Mouse (Mus musculus) natural killer cell, adult 2 months (primary cell): Measurements from ENCODE around the gene Gm20388.
A peak's percentile ranks its signal among the peaks of the same experiment; 100 is the strongest.
"Not testable (repeated sequence)": the region's sequence is repeated elsewhere in the genome, so short reads cannot be mapped to it uniquely, and the experiment has no call there.

Experiments
- DNase-seq, 2 experiments: peaks; one replicate each; pipeline ENCODE4 v3.0.0; 2022; ENCODE audit warnings: low spot score in 2 of 2

The Gm20388 gene

GRCm38 (mm10) chr8:123239398-123239797 lies 3328.8 kb downstream of the Gm20388 start:
- no peak for DNase-seq

DNA sequence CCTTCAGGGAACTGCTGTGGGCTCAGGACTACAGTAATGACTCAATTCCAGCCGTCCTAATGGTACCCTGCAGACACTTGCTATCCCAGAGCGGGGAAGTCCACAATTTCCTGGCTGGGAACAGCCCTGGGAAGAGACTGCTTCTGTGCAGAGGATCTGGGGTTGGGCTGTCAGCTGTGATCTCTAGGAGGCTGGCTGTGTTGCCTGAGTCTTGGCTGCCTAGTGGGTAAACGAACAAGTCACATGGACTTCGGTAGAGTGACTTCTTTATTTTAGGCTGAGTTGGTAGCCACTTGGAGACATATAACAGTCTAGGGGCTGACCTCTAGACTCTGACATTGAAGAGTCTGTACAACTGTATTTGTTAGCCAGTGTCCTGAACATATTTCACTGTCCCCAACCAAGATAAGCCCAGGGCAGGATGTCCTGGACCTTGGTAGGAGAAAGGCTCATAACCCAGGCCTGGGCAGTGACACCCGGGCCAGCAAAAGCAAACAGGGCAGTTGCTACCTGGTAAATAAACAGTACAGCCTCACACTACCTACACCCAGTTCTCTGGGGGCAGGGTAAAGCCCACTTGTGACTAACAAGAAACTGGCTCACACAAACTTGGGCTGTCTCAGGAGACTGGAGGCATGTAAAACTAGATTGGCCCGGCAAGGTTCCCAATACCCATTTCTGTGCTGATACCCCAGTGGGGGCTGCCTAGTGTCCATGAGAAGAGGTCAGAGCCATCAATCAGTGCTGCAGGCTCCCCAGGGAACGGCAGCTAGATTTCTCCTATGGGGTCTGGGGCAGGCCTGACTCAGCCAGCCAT lies 3331.7 kb downstream of the Gm20388 start:
- DNase-seq = no peak

GRCm38 (mm10) chr8:123243053-123243452 lies 3332.4 kb downstream of the Gm20388 start:
- DNase-seq = no peak

DNA sequence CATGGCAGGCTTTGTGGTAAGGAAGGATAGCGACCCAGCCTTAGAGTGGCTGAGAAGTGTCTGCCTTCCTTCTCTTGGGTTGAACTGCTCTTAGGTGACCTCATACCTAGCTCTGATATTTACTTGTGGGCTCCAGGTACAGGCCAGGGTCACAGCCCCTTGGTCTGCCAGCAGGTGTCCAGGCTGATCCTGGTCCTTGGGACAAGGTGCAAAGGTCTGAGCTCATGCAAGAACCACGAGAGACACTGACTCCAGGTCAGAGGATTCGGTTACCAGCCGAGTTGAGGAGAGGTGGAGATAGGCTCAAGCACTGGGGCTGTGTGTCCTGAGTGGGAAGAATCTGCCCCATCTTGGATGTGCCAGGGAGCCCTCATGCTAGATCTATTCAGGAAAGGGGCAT lies 3333.7 kb downstream of the Gm20388 start:
- no peak for DNase-seq

GRCm38 (mm10) chr8:123245543-123245942 lies 3334.9 kb downstream of the Gm20388 start:
- no peak for DNase-seq

- no peak for DNase-seq
These were observed 3337.1 kb downstream of the Gm20388 start for GRCm38 (mm10) chr8:123247748-123248147.

GRCm38 (mm10) chr8:123248596-123248995 lies 3338.0 kb downstream of the Gm20388 start:
- no peak for DNase-seq

- no peak for DNase-seq
These were observed 3340.3 kb downstream of the Gm20388 start for GRCm38 (mm10) chr8:123250940-123251339.

- no peak for DNase-seq
These were observed 3342.3 kb downstream of the Gm20388 start for GRCm38 (mm10) chr8:123252925-123253324.

- DNase-seq = no peak
These were observed 3342.9 kb downstream of the Gm20388 start for GRCm38 (mm10) chr8:123253451-123254098.

- peak; percentile 67 to 75 for DNase-seq
These were observed 3343.7 kb downstream of the Gm20388 start, which contains the start of the genes Zfp276 and Vps9d1 for GRCm38 (mm10) chr8:123254099-123254885. Zfp276 (plus strand) TSS chr8:123254195. Vps9d1 (minus strand) TSS chr8:123254348.

GRCm38 (mm10) chr8:123255170-123255569 lies 3344.5 kb downstream of the Gm20388 start:
- no peak for DNase-seq

DNA sequence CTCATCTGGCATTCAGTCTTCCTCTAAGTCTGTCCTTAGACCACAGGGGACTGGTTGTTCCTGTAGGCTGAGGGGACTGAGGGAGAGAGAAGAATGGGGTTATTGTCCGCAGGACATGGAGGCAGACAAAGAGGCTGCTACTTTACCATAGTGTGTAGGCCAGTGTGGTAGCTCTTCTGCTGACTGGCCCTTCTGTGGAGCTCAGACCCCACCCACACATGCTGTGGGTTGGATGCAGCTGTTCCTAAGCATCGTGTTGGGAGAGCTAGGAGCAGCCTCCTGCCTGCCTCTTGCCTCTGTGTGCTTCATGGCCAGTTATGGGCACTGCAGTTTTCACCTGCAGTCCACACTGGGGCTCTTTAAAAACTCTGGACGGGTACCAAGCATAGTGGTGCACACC lies 3346.5 kb downstream of the Gm20388 start:
- DNase-seq = no peak

DNA sequence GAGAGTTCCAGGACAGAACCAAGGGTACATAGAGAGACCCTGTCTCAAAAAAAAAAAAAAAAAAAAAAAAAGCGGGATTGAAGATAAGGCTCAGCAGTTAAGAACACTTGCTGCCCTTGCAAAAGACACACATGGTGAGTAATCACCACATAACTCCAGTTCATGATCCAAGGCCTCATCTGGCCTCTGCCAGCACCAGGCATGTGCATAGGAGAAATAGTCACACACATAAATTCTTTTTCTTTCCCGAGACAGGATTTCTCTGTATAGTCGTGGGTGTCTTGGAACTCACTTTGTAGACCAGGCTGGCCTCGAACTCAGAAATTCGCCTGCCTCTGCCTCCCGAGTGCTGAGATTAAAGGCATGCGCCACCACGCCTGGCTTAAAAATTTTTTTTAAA lies 3347.0 kb downstream of the Gm20388 start:
- not testable (repeated sequence) for DNase-seq

GRCm38 (mm10) chr8:123267926-123268656 lies 3357.4 kb downstream of the Gm20388 start:
- no peak for DNase-seq

DNA sequence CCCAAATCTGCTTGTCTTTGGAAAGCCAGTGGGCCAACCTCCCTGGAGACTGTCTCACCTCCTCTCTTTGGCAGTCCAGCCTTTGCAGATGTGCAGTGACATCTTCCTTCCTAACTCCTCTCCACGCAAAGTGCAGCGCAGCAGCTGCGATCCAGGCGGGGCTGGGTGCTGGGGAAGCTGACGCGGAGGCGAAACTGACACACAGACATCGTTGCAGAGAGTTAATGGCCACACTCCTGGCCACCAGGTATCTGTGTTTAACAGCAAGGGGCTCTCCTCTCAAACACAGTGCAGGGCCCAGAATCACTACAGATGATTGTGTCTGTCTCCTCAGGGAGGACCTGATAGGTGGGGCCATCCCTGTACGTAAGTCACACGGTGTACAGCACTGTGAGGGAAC lies 3360.5 kb downstream of the Gm20388 start:
- no peak for DNase-seq

DNA sequence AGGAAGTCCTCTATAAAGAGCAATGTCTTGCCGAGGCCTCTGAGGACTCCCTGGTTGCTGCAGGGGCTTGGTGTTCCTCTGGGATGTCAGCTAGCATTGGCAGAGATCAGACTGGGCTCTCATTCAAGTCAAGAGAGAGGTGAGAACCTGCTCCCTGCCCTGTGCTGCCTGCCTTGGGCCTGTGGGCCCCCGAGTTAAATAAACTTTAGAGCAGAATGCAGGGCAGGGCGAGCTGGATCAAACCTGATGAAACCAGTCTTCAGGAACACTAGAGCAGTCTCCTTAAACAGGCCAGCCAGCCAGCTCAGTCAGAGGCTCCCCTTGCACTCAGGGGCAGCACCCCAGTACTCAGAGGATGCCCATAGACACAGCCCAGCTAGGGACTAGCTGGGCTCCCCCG lies 3361.3 kb downstream of the Gm20388 start:
- no peak for DNase-seq

- no peak for DNase-seq
These were observed 3363.8 kb downstream of the Gm20388 start for GRCm38 (mm10) chr8:123274447-123274846.

DNA sequence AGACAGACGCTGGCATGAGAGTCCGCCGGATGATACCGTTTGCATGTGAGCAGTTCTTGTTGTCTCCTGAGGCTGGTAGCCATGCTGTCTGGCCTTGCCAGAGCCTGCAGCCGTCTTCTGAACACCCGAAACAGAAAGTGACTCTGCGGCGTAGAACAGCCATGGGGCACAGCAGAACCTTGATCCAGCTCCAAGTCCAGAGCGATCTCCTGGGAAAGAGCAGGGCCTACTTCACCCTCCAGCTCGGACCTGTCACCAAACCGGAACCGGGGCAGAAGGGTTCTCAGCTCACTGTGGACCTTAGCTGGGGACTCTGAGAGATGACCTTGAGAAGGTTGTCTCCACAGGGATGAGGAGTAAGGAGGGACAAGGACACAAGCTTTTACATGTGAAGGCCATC lies 3364.5 kb downstream of the Gm20388 start:
- no peak for DNase-seq

- no peak for DNase-seq
These were observed 3367.8 kb downstream of the Gm20388 start for GRCm38 (mm10) chr8:123278445-123278844.

DNA sequence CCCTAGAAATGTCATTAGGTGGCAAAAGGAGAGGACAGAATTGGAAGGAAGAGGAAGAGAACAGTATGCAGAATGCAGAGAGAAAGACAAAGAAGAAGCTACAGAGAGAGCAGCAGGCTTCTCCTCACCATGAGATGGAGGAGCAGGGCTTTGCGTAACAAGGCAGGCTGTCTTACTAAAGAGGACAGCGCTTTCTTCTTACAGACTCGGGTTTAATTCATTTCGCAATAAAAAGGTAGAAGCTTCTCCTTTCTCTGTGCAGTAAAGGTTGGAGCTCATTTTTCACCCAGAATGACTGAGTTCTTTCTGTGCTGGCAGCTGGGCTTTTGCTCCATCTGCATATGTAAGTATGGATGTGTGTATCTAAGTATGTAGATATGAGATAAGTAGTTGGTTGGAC lies 3369.2 kb downstream of the Gm20388 start:
- no peak for DNase-seq
